Mouse (Mus musculus) neural tube, embryonic 12.5 days (tissue): Measurements from ENCODE around the gene Cacul1. TPM values are rescaled to one million over a fixed set of nuclear protein-coding genes. Genes with fewer than 3 reads are reported as not detected.
A peak's percentile ranks its signal among the peaks of the same experiment; 100 is the strongest.
"Not testable (repeated sequence)": the region's sequence is repeated elsewhere in the genome, so short reads cannot be mapped to it uniquely, and the experiment has no call there.

Experiments used
- ATAC-seq: fragments of 200-750 bp; cut with Nextera tagmentation; 2 replicates; pipeline ENCODE4 v1.8.0; 2017; ENCODE audit warnings: low read depth, mild to moderate bottlenecking, moderate TSS enrichment, moderate library complexity; ENCODE audit not compliant: low FRiP score
- H3K27ac ChIP-seq: fragments of 300-500 bp; sonication (generic); 2 replicates; pipeline ENCODE4 v1.5.1; 2016
- H3K27me3 ChIP-seq: fragments of 300-500 bp; sonication (generic); replicated peaks from 2 replicates; pipeline ENCODE4 v1.6.1; 2016; ENCODE audit warnings: mild to moderate bottlenecking
- H3K36me3 ChIP-seq: fragments of 300-500 bp; sonication (generic); 2 replicates; pipeline ENCODE4 v1.6.1; 2016; ENCODE audit warnings: mild to moderate bottlenecking
- H3K4me1 ChIP-seq: fragments of 300-500 bp; sonication (generic); 2 replicates; pipeline ENCODE4 v1.6.1; 2016
- H3K4me2 ChIP-seq: fragments of 300-500 bp; sonication (generic); replicated peaks from 2 replicates; pipeline ENCODE4 v1.6.1; 2016; ENCODE audit warnings: mild to moderate bottlenecking
- H3K4me3 ChIP-seq: fragments of 300-500 bp; sonication (generic); 2 replicates; pipeline ENCODE4 v1.5.1; 2016
- H3K9ac ChIP-seq: fragments of 300-500 bp; sonication (generic); 2 replicates; pipeline ENCODE4 v1.6.1; 2016; ENCODE audit warnings: mild to moderate bottlenecking
- H3K9me3 ChIP-seq: fragments of 300-500 bp; sonication (generic); 2 replicates; pipeline ENCODE4 v1.6.1; 2016; ENCODE audit warnings: mild to moderate bottlenecking
- WGBS: fragments of 180-500 bp; shearing (Covaris S2); methylation state at CpG from one replicate; pipeline ENCODE4 v1.1.7; 2016; 5-methylcytosine and 5-hydroxymethylcytosine counted together
- polyA plus RNA-seq: library from polyadenylated mRNA; unstranded; fragments of >200 nt; fragmentation: Nextera tagmentation; extraction: Ambion mirVana; gene quantifications from 2 replicates; pipeline ENCODE4 v1.2.1, GENCODE M21; 2016

Cacul1 gene
- 38.7 and 39.9 TPM in 2 replicates for polyA plus RNA-seq

DNA sequence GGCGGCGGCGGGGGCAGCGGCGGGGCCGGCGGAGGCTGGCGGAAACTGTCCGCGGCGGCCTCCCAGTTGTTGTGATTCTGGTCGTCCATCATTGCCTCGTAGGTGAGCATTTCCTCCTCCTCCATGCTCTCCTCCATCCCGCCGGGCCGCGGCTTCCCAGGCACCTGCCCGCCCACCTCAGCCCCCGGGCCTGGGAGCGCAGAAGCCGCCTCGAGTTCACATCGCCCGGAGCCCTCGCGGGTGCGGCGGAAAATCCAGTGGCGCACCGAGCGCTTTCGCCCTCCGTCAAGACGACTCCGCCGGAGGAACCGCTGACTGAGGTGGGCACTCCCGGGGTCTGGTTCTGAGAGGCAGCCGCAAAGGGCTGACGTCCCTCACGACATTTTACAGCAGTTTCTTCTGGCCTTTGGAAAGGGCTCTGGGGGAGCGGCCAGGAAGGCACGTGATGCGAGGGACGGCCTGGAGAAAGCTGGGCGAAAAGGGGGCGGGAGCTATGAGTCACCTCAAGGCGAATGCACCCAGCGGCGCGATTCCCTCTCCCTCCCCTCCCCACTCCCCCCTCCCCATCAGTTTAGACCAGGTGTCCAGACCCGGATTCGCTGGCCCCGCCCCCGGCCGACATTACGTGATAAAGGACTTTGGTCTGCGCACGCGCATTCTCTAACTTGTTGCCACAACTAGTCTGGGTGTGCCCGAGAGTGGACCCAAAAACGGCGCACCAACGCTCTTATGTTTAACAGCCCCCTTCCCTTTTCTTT is at the start of gene Cacul1:
TSS of gene Cacul1 (minus strand) at position 444 of the 758 bp plus-strand sequence.
- WGBS, result under 1% methylated on average over 63 of the region's 64 CpGs
- peak within 1 kb of the TSS; percentile 48 for H3K27ac ChIP-seq
- no peaks in the 10 kb centered on the region for H3K27me3 ChIP-seq
- peaks cover 21% of the 10 kb centered on the region for H3K4me1 ChIP-seq
- H3K36me3 ChIP-seq, result no peaks in the 10 kb centered on the region
- peak within 1 kb of the TSS; percentile 87 for H3K9ac ChIP-seq
- peak within 1 kb of the TSS; percentile 79 for H3K4me2 ChIP-seq
- peak within 1 kb of the TSS; percentile 82 for H3K4me3 ChIP-seq
- H3K9me3 ChIP-seq, result no peaks in the 10 kb centered on the region
- peak; percentile 96 for ATAC-seq

DNA sequence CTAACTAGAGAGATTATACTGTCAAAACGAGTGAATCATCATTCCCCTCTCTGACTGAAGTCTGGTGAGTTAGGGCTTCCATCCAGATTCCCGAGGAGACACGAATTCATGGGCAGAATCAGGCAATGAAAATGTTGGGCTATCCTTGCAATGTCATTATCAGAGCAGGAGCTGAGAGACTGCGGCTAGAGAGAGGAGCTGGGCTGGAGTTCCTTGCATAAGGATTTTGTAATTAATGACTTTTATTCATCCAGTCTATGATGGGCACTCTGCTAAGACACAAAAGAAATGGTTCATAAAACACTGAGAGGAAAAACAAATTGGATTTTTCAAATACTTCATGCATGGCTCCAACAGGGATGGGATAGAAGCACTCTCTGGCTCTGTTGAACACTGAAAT is 38.6 kb upstream of the Cacul1 start:
- Histone ChIP-seq H3K9ac (no peak overlapping the region), H3K27ac (no peak overlapping the region), H3K4me3 (no peak overlapping the region), H3K36me3 (no peaks in the 10 kb centered on the region), H3K27me3 (no peaks in the 10 kb centered on the region), H3K4me2 (no peak overlapping the region), H3K9me3 (no peaks in the 10 kb centered on the region), H3K4me1 (no peaks in the 10 kb centered on the region)
- ATAC-seq, result no peak
- 75% methylated on average over 4 of the region's 4 CpGs for WGBS

DNA sequence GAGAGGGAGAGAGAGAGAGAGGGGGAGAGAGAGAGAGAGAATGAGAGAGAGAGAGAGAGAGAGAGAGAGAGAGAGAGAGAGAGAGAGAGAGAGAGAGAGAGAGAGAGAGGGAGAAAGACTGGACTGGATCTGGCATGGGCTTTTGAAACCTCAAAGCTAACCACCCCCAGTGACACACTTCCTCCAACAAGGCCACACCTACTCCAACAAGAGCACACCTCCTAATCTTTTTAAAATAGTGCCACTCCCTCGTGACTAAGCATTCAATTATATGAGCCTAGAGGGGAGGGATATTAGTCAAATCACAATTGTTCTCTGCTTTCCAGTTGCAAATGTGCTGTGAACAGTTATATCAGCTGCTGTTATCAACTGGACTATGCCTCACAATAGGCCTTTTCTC is 36.2 kb upstream of the Cacul1 start:
- Histone ChIP-seq H3K27ac (no peak overlapping the region), H3K4me1 (no peaks in the 10 kb centered on the region), H3K27me3 (no peaks in the 10 kb centered on the region), H3K9ac (no peak overlapping the region), H3K9me3 (no peaks in the 10 kb centered on the region), H3K36me3 (no peaks in the 10 kb centered on the region), H3K4me2 (no peak overlapping the region), H3K4me3 (no peak overlapping the region)
- no peak for ATAC-seq
- WGBS, result 24% methylated on average over 1 of the region's 1 CpGs

DNA sequence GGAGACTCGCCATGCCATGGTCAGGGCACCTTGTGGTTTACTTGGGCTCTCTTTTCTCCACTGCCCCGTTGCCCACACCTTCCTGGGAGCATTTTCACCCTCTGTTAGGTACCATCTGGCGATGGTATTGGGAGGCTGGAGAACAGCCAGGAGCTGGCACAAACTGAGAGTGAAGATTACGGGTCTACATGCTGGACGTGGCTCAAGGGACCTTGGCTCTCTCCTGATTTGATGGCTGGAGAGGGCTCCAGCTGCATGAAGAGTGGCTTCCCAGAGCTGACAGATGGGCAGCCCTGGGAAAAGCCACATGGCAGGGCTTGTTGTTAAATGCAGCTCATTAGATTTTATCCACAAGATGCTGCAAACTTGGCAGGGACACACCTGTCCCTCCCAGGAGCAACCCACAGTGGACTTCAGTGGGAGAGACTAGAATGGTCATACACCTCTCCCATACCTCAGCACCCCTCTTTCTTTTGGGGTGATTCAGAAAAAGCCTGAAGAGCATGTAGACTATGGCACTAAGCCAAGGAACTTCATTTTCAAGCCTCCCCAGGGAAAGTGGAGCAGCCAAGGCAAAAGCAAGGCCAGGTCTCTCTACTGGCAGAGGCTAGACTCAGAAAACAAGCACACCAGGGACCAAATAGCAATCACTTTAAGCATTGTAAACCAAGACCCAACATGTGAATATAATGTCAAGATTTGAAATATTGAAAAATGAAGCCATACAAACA is 34.8 kb upstream of the Cacul1 start:
- ATAC-seq, result no peak
- Histone ChIP-seq H3K9me3 (no peaks in the 10 kb centered on the region), H3K27me3 (no peaks in the 10 kb centered on the region), H3K4me1 (no peaks in the 10 kb centered on the region), H3K36me3 (no peaks in the 10 kb centered on the region), H3K9ac (no peak overlapping the region), H3K27ac (no peak overlapping the region), H3K4me3 (no peak overlapping the region), H3K4me2 (no peak overlapping the region)
- 79% methylated on average over 5 of the region's 5 CpGs for WGBS

DNA sequence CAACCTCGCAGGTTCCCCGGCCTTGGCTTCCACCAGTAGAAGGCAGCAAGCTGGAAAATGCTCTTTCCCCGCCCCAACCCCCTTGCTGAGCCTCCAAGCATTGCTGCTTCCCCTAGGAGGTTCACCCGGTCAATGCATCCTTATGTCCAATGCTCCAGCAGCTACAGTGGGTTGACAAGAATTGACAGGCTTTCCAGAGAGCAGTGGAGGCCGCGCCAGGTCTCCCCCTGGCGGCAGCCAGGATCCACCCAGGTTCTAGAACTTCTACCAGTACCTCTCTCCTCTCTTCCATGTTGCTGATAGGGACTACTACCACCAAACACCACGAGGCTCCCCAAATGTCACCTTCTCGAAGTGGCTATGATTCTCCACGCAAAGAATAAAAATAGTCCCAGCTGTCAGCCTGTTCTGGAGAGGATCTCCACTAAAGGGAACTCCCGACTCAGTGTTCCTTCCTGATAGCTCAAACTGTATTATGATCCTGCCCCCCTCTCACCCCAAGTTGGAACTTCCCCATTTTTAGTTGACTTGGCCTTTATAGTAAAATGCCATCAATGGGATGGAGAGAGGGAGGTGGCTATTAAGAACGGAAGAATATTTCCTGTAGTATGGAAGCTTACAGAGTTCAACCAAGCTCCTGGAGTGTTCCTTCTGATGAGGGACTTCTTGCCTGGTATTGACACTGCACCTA is 30.8 kb upstream of the Cacul1 start:
- Histone ChIP-seq H3K4me1 (no peaks in the 10 kb centered on the region), H3K9ac (no peak overlapping the region), H3K36me3 (no peaks in the 10 kb centered on the region), H3K4me3 (no peak overlapping the region), H3K27ac (no peak overlapping the region), H3K9me3 (no peaks in the 10 kb centered on the region), H3K27me3 (no peaks in the 10 kb centered on the region), H3K4me2 (no peak overlapping the region)
- 51% methylated on average over 12 of the region's 12 CpGs for WGBS
- ATAC-seq, result no peak

DNA sequence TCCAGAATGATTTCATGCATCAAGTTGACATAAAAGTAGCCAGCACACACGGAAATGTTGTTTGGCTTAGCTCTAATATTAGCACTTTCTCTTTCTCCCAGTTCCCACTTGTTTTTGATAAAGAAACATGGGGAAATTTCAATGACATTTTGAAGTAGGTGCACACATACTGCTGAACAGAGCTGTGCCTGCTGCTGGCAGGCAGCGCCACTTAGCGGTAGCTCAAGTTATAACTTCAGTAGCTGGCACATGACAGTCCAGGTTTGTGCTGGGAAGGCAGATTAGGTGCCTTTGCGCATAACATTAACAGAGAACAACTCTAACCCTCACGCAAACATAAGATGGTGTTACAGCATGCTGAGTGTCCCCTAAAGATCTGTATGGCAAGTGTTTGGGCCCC is 27.9 kb upstream of the Cacul1 start:
- Histone ChIP-seq H3K9me3 (no peaks in the 10 kb centered on the region), H3K4me3 (no peak overlapping the region), H3K27ac (no peak overlapping the region), H3K9ac (no peak overlapping the region), H3K4me2 (no peak overlapping the region), H3K27me3 (no peaks in the 10 kb centered on the region), H3K36me3 (no peaks in the 10 kb centered on the region), H3K4me1 (no peaks in the 10 kb centered on the region)
- ATAC-seq, result no peak
- WGBS, result 39% methylated on average over 5 of the region's 5 CpGs

DNA sequence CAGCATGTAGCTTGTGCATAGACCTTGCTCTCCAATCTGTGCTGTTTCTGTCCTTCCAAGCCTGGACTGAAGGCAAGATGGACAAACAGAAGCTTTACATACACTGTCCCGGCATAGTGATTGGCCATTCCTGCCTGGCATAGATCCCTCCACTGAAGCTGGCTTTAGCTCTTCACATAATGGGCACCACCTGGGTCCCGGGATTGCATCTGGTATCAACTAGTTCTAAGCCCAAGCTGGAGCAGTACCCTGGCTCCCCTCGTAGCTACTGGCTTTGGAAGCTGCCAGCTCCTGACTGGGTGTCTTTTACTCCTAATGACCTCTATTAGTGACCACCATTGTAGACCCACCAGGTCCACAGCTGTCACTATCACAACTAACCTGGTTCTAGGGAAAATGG is 22.8 kb upstream of the Cacul1 start:
- Histone ChIP-seq H3K27ac (no peak overlapping the region), H3K9ac (no peak overlapping the region), H3K27me3 (no peaks in the 10 kb centered on the region), H3K4me1 (no peaks in the 10 kb centered on the region), H3K4me2 (no peak overlapping the region), H3K4me3 (no peak overlapping the region), H3K36me3 (no peaks in the 10 kb centered on the region), H3K9me3 (no peaks in the 10 kb centered on the region)
- no peak for ATAC-seq
- 83% methylated on average over 3 of the region's 3 CpGs for WGBS

DNA sequence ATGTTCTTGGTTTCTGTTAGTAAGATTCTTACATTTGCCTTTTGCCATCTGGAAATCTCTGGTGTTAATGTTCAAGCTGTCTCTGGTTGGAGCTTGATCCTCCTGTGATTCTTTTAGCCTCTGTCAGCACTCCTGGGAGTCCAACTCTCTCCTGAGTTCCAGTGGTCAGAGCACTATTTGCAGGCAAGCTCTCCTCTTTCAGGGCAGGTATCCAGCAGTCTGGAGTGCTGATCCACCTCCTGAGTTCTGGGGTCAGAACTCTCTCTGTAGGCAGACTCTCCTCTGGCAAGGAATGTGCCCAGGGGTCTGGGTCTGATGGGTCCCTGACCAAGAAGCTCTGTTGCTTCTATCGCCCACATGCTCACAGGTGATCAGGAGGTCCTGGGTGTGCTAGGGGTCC is 21.2 kb upstream of the Cacul1 start:
- ATAC-seq, H3K4me3 ChIP-seq, H3K27ac ChIP-seq, H3K27me3 ChIP-seq, H3K36me3 ChIP-seq, H3K4me1 ChIP-seq, H3K9me3 ChIP-seq, H3K9ac ChIP-seq, H3K4me2 ChIP-seq: not testable (repeated sequence)
- 88% methylated on average over 1 of the region's 1 CpGs for WGBS

DNA sequence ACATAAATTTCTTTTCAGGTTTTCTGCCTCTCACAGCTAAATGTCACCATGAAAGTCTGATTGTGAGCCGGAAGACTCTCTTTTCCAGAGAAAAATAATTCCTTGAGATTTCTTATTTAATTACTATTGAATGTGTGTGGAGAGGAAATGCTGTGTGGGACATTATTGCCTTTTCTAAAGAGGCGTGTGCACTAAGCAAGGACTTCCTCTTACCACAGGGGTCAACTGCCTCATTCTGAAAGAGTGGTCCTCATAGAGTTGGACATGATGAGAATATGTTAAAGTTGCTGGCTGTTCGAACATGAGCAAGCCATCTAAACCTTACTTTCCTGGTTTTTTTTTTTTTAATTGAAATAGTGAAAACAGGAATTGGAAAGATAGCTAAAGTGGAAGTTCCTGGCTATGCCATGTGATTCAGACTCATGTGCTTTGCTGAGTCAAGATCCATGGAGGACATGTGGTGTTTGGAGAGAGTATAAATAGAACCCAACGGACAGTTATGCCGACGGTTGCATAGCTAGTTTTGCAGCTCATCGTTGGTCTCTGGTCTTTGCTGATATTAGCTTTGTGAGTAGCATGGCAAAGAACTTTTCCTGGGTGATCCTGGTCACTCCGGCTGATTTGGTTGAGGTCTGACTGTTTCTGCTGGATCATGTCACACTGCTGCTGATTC is 17.3 kb upstream of the Cacul1 start:
- no peak overlapping the region for H3K27ac ChIP-seq
- no peak for ATAC-seq
- no peak overlapping the region for H3K4me2 ChIP-seq
- H3K36me3 ChIP-seq, result no peaks in the 10 kb centered on the region
- H3K9me3 ChIP-seq, result no peaks in the 10 kb centered on the region
- no peaks in the 10 kb centered on the region for H3K4me1 ChIP-seq
- H3K9ac ChIP-seq, result no peak overlapping the region
- no peak overlapping the region for H3K4me3 ChIP-seq
- 87% methylated on average over 8 of the region's 8 CpGs for WGBS
- H3K27me3 ChIP-seq, result no peaks in the 10 kb centered on the region

DNA sequence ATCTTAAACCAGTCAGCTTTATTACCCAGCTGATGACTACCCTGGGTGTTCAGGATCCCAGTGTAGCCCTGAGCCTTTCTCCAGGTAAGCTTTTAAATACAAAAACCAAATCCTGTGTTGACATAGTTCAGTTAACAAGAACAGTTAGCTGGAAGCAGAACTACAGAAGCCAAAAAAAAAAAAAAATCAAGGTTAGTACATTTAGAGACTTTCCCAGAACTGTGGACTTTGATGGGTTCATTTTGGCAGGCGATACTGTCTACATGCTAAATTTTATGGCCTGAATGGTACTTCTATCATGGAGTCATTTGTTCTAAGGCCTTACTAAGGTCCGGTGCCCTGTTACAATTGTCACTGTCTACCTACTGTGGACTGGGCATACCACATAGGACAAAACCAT is 8.8 kb upstream of the Cacul1 start:
- H3K9ac ChIP-seq, result no peak overlapping the region
- H3K9me3 ChIP-seq, result no peaks in the 10 kb centered on the region
- H3K27me3 ChIP-seq, result no peaks in the 10 kb centered on the region
- no peak for ATAC-seq
- H3K36me3 ChIP-seq, result no peaks in the 10 kb centered on the region
- H3K4me2 ChIP-seq, result no peak overlapping the region
- H3K4me3 ChIP-seq, result no peak overlapping the region
- H3K4me1 ChIP-seq, result no peaks in the 10 kb centered on the region
- WGBS, result 91% methylated on average over 2 of the region's 2 CpGs
- H3K27ac ChIP-seq, result no peak overlapping the region

DNA sequence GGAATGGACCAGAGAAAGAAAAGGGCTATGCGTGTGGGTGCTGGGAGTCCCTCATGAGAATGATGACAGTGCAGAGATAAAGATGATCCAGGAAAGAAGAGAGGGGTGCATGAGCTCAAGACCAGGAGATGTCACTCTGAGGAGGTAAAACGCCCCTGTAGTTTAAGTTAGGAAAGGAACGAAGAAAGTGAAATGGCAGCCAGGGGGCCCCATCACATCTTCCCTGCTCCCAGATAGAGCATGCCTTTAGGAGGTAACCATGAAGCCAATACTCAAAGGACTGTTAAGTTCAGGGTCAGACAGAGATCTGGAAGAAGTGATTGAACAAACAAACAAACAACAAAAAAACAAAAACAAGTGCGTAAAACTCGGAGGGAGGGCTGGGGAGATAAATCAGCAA is 5.8 kb upstream of the Cacul1 start:
- H3K27me3 ChIP-seq, result no peaks in the 10 kb centered on the region
- no peaks in the 10 kb centered on the region for H3K4me1 ChIP-seq
- WGBS, result 69% methylated on average over 5 of the region's 5 CpGs
- no peak overlapping the region for H3K4me3 ChIP-seq
- no peak for ATAC-seq
- H3K4me2 ChIP-seq, result no peak overlapping the region
- no peaks in the 10 kb centered on the region for H3K36me3 ChIP-seq
- H3K27ac ChIP-seq, result no peak overlapping the region
- H3K9me3 ChIP-seq, result no peaks in the 10 kb centered on the region
- H3K9ac ChIP-seq, result no peak overlapping the region

DNA sequence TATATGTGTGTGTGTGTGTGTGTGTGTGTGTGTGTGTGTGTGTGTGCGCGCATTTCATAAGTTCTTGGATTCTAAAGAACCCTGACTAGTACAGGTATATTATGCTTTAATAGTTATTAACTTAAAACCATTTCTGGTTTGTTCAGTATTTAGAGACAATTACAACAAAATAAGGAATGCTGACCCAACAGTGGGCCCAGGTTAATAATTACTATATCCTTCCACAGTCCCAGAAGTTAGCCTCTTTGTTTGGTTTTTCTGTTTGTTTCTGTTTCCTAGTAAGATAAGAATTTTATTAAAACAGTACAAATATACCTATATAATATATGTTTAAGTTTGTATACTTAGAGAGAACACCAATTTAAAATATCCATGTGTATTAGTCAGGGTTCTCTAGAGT is 2.4 kb upstream of the Cacul1 start:
- Histone ChIP-seq H3K9me3 (no peaks in the 10 kb centered on the region), H3K4me1 (peaks cover 12% of the 10 kb centered on the region), H3K36me3 (no peaks in the 10 kb centered on the region), H3K9ac (no peak overlapping the region), H3K27ac (no peak overlapping the region), H3K27me3 (no peaks in the 10 kb centered on the region), H3K4me2 (no peak overlapping the region), H3K4me3 (no peak overlapping the region)
- 90% methylated on average over 2 of the region's 2 CpGs for WGBS
- ATAC-seq, result no peak
